Mouse (Mus musculus) small intestine, adult 2 months (tissue): ENCODE measurements at regions not wholly inside any gene's neighbourhood (a gene's known extent, or its start where the extent isn't known, plus 50 kb on each side); places are given as distances from the start of the nearest gene placed in this dataset.

ENCODE experiments used
- CTCF ChIP-seq: fragments of 200-500 bp; IDR thresholded peaks from 2 replicates; pipeline ENCODE4 v1.5.1; 2012; ENCODE audit warnings: low read depth, mild to moderate bottlenecking, control low read depth, inconsistent platforms, low read length, moderate library complexity, mixed read lengths; ENCODE audit not compliant: insufficient replicate concordance, insufficient read length; ENCODE audit errors: extremely low read depth
- POLR2A ChIP-seq: fragments of 200-500 bp; IDR thresholded peaks from 2 replicates; pipeline ENCODE4 v1.6.1; 2012; ENCODE audit warnings: low read depth, mild to moderate bottlenecking, control low read depth, inconsistent platforms, low read length, moderate library complexity

- TF ChIP-seq POLR2A (no peak), CTCF (no peak)
Observed at GRCm38 (mm10) chr15:87435566-87435965, 108.5 kb upstream of the Fam19a5 start.
